Mouse (Mus musculus) kidney, embryonic 16.5 days (tissue): ENCODE data around the gene Gm9922. TPM values are rescaled to one million over a fixed set of nuclear protein-coding genes. Genes with fewer than 3 reads are reported as not detected.

Experiments used
- ATAC-seq: fragments of 200-750 bp; cut with Nextera tagmentation; 2 replicates; pipeline ENCODE4 v1.8.0; 2017; ENCODE audit warnings: moderate TSS enrichment; ENCODE audit not compliant: low FRiP score, low TSS enrichment
- H3K27ac ChIP-seq: fragments of 300-500 bp; sonication (generic); 2 replicates; pipeline ENCODE4 v1.5.1; 2014; ENCODE audit warnings: low read length
- H3K27me3 ChIP-seq: fragments of 300-500 bp; sonication (generic); 2 replicates; pipeline ENCODE4 v1.6.1; 2014; ENCODE audit warnings: low read length, control low read depth, mixed read lengths; ENCODE audit not compliant: insufficient read depth
- H3K36me3 ChIP-seq: fragments of 300-500 bp; sonication (generic); 2 replicates; pipeline ENCODE4 v1.6.1; 2014; ENCODE audit warnings: low read length, control low read depth, mixed read lengths; ENCODE audit not compliant: insufficient read depth
- H3K4me1 ChIP-seq: fragments of 300-500 bp; sonication (generic); 2 replicates; pipeline ENCODE4 v1.6.1; 2014; ENCODE audit warnings: low read length, control low read depth, mixed read lengths; ENCODE audit not compliant: insufficient read depth
- H3K4me2 ChIP-seq: fragments of 300-500 bp; sonication (generic); replicated peaks from 2 replicates; pipeline ENCODE4 v1.6.1; 2014; ENCODE audit warnings: low read depth, low read length
- H3K4me3 ChIP-seq: fragments of 300-500 bp; sonication (generic); 2 replicates; pipeline ENCODE4 v1.5.1; 2014; ENCODE audit warnings: mild to moderate bottlenecking, low read length
- H3K9ac ChIP-seq: fragments of 300-500 bp; sonication (generic); replicated peaks from 2 replicates; pipeline ENCODE4 v1.6.1; 2014; ENCODE audit warnings: low read length
- H3K9me3 ChIP-seq: fragments of 300-500 bp; sonication (generic); 2 replicates; pipeline ENCODE4 v1.6.1; 2016; ENCODE audit warnings: low read length, control low read depth
- WGBS: fragments of 180-500 bp; shearing (Covaris S2); extraction: QIAGEN DNeasy Blood & Tissue Kit; methylation state at CpG from one replicate; pipeline ENCODE4 v1.1.7; 2014; 5-methylcytosine and 5-hydroxymethylcytosine counted together
- polyA plus RNA-seq: library from polyadenylated mRNA; unstranded; fragments of >200 nt; fragmentation: Nextera tagmentation; extraction: Ambion mirVana; gene quantifications from 2 replicates; pipeline ENCODE4 v1.2.1, GENCODE M21; 2015

Gm9922 gene
- 3.0 and 3.7 TPM in 2 replicates for polyA plus RNA-seq

GRCm38 (mm10) chr14:101729237-101729971 lies at the start of gene Gm9922, which contains the start of gene Lmo7:
Gene Gm9922 (minus strand): TSS chr14:101729814.
Gene Lmo7 (plus strand): TSS chr14:101729957.
- under 1% methylated on average over 49 of the region's 51 CpGs for WGBS
- peak within 1 kb of the TSS; percentile 68 for H3K27ac ChIP-seq
- peak within 1 kb of the TSS; percentile 82 for H3K4me3 ChIP-seq
- peak within 1 kb of the TSS; percentile 98 for H3K4me2 ChIP-seq
- H3K4me1 ChIP-seq, result peaks cover 16% of the 10 kb centered on the region
- H3K9ac ChIP-seq, result peak within 1 kb of the TSS; percentile 79
- peak; percentile 98 for ATAC-seq
- H3K27me3 ChIP-seq, result peaks cover 9% of the 10 kb centered on the region; the same call in 1 of the 2 replicates
- no peaks in the 10 kb centered on the region for H3K9me3 ChIP-seq
- no peaks in the 10 kb centered on the region for H3K36me3 ChIP-seq

GRCm38 (mm10) chr14:101778426-101778825 lies 48.8 kb upstream of the Gm9922 start:
- Histone ChIP-seq H3K27me3 (no peaks in the 10 kb centered on the region), H3K36me3 (no peaks in the 10 kb centered on the region), H3K9me3 (no peaks in the 10 kb centered on the region), H3K4me3 (no peak overlapping the region), H3K9ac (no peak overlapping the region), H3K4me1 (no peaks in the 10 kb centered on the region), H3K4me2 (no peak overlapping the region), H3K27ac (no peak overlapping the region)
- 93% methylated on average over 3 of the region's 3 CpGs for WGBS
- ATAC-seq, result no peak

GRCm38 (mm10) chr14:101777129-101777493 lies 47.5 kb upstream of the Gm9922 start:
- Histone ChIP-seq H3K9ac (no peak overlapping the region), H3K27ac (no peak overlapping the region), H3K27me3 (no peaks in the 10 kb centered on the region), H3K4me1 (no peaks in the 10 kb centered on the region), H3K9me3 (no peaks in the 10 kb centered on the region), H3K36me3 (no peaks in the 10 kb centered on the region), H3K4me2 (no peak overlapping the region), H3K4me3 (no peak overlapping the region)
- ATAC-seq, result no peak
- 76% methylated on average over 3 of the region's 3 CpGs for WGBS

GRCm38 (mm10) chr14:101776296-101777128 lies 46.9 kb upstream of the Gm9922 start:
- Histone ChIP-seq H3K36me3 (no peaks in the 10 kb centered on the region), H3K9me3 (no peaks in the 10 kb centered on the region), H3K9ac (no peak overlapping the region), H3K27me3 (no peaks in the 10 kb centered on the region), H3K4me1 (no peaks in the 10 kb centered on the region), H3K27ac (no peak overlapping the region), H3K4me2 (no peak overlapping the region), H3K4me3 (no peak overlapping the region)
- 23% methylated on average over 4 of the region's 4 CpGs for WGBS
- no peak for ATAC-seq

- Histone ChIP-seq H3K4me3 (no peak overlapping the region), H3K27me3 (no peaks in the 10 kb centered on the region), H3K27ac (no peak overlapping the region), H3K4me2 (no peak overlapping the region), H3K36me3 (no peaks in the 10 kb centered on the region), H3K4me1 (no peaks in the 10 kb centered on the region), H3K9ac (no peak overlapping the region), H3K9me3 (no peaks in the 10 kb centered on the region)
- 65% methylated on average over 4 of the region's 4 CpGs for WGBS
- no peak for ATAC-seq
Measured at GRCm38 (mm10) chr14:101774631-101775030, 45.0 kb upstream of the Gm9922 start.

GRCm38 (mm10) chr14:101771756-101772155 lies 42.1 kb upstream of the Gm9922 start:
- no peaks in the 10 kb centered on the region for H3K36me3 ChIP-seq
- no peak overlapping the region for H3K27ac ChIP-seq
- no peak overlapping the region for H3K9ac ChIP-seq
- H3K4me2 ChIP-seq, result no peak overlapping the region
- H3K27me3 ChIP-seq, result no peaks in the 10 kb centered on the region
- no peak overlapping the region for H3K4me3 ChIP-seq
- no peaks in the 10 kb centered on the region for H3K4me1 ChIP-seq
- no peaks in the 10 kb centered on the region for H3K9me3 ChIP-seq
- ATAC-seq, result no peak
- 92% methylated on average over 6 of the region's 6 CpGs for WGBS

GRCm38 (mm10) chr14:101771336-101771735 lies 41.7 kb upstream of the Gm9922 start:
- Histone ChIP-seq H3K4me2 (no peak overlapping the region), H3K9ac (no peak overlapping the region), H3K27me3 (no peaks in the 10 kb centered on the region), H3K4me1 (no peaks in the 10 kb centered on the region), H3K4me3 (no peak overlapping the region), H3K9me3 (no peaks in the 10 kb centered on the region), H3K36me3 (no peaks in the 10 kb centered on the region), H3K27ac (no peak overlapping the region)
- no peak for ATAC-seq
- WGBS, result 86% methylated on average over 5 of the region's 5 CpGs

GRCm38 (mm10) chr14:101763762-101764295 lies 34.2 kb upstream of the Gm9922 start:
- no peaks in the 10 kb centered on the region for H3K36me3 ChIP-seq
- WGBS, result 36% methylated on average over 3 of the region's 3 CpGs
- no peaks in the 10 kb centered on the region; the same call in 1 of the 2 replicates for H3K4me1 ChIP-seq
- H3K9ac ChIP-seq, result no peak overlapping the region
- no peak overlapping the region for H3K4me3 ChIP-seq
- no peaks in the 10 kb centered on the region for H3K9me3 ChIP-seq
- H3K27me3 ChIP-seq, result no peaks in the 10 kb centered on the region
- no peak for ATAC-seq
- no peak overlapping the region for H3K4me2 ChIP-seq
- no peak overlapping the region for H3K27ac ChIP-seq

GRCm38 (mm10) chr14:101762267-101762666 lies 32.7 kb upstream of the Gm9922 start:
- Histone ChIP-seq H3K4me3 (no peak overlapping the region), H3K9me3 (no peaks in the 10 kb centered on the region), H3K4me2 (no peak overlapping the region), H3K4me1 (no peaks in the 10 kb centered on the region; the same call in 1 of the 2 replicates), H3K9ac (no peak overlapping the region), H3K27ac (no peak overlapping the region), H3K27me3 (no peaks in the 10 kb centered on the region), H3K36me3 (no peaks in the 10 kb centered on the region)
- no peak for ATAC-seq
- 31% methylated on average over 1 of the region's 1 CpGs for WGBS
